Mouse (Mus musculus) mouse embryonic stem cell (cell line): ENCODE data around the gene Comt.

Experiments used
- in situ Hi-C, 2 experiments: fragments of 300-500 bp; cut with MboI; formaldehyde crosslinking; loops; 1 replicate in 1 of 2; 3 replicates in 1 of 2; pipeline ENCODE4 v1.14.3; 2019 to 2020; ENCODE audit warnings: low sequenced_read_pairs in 2 of 2, low pct_unique_long_range_greater_than_20kb in 1 of 2, mixed read lengths in 1 of 2; ENCODE audit not compliant: unreplicated experiment in 1 of 2

Gene Comt

GRCm38 (mm10) chr16:18426802-18427280 is at the start of gene Comt:
Comt (minus strand) TSS chr16:18426852.
- in situ Hi-C loops: no loop called here

DNA sequence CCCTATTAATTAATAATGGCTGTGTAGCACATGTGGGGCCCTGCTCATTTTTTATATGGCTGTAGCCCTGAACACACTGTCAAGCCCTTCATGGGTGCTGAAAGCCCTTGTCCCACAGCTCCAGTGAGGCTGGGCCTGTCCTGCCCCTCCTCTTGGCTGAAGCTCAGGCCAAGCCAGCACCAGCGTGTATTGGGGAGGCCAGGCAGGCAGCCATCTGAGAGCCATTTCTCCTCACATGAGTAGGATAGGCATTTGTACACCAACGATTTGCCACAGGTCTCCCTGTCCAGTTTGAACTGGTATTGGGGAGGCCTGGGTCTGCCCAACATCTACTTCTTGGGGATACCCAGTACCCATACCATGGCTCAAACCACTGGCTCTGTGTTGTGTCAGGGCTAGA is 47.4 kb upstream of the Comt start:
- in situ Hi-C loops: no loop called here

- in situ Hi-C loops: no loop called here
These were observed 46.3 kb upstream of the Comt start for GRCm38 (mm10) chr16:18472976-18473375.

DNA sequence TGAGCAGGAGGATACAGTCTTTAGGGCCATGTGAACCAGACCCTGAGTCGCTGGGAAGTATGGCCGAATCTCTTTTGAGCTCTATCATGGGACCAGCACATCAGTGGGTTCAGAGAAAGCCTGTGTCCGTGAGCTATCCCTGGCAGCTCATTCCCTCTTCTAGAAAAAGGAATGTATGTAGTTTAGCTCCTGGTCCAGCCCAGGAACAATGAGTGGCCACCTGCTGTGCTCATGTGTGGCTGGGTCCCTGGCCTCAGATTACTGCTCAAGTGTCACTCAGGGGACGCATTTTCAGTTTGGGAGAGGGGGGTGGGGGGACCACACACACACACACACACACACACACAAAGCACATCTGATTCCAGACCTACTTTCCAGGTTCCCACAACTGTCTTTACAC is 45.8 kb upstream of the Comt start:
- in situ Hi-C loops: no loop called here

DNA sequence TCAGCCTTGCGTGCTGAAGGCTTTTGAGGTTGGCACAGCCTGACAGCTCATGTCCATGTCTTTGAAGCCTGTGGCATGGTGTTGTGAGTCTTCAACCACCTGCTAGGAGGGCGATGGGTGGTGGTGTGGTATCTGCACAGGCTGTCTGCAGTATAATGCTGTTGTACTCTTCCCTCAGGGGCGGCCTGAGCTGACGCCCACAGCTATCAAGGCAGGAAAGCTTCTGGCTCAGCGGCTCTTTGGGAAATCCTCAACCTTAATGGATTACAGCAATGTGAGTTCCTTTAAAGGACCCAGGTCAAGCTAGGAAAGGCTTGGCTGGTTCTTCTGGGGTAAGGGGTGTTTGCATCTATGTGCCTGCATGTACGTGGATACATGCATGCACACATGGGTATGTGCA is 45.3 kb upstream of the Comt start:
- in situ Hi-C loops: no loop called here

GRCm38 (mm10) chr16:18471381-18471955 is 44.8 kb upstream of the Comt start:
- in situ Hi-C loops: no loop called here

GRCm38 (mm10) chr16:18470829-18471228 is 44.2 kb upstream of the Comt start:
- in situ Hi-C loops: no loop called here

GRCm38 (mm10) chr16:18464271-18464670 is 37.6 kb upstream of the Comt start:
- in situ Hi-C loops: no loop called here

DNA sequence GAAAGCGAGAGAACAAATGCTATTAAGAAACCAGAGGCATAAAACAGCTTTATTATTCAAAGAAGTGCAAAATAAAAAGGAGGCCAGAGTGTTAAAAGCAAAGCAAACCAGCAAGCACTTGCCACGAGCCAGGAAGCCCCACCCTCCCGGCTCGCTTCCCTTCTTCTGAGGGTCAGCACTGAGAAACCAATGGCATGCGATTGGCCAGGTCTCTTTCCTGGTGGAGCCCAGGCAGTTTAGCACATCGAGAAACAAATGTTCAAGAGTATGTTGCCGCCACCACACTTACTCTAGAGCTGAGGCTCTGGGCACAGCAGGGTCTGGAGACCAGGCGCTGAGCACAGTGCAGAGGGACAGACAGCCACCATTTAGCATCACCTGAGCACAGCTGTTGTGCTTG is 35.9 kb upstream of the Comt start:
- in situ Hi-C loops: no loop called here

DNA sequence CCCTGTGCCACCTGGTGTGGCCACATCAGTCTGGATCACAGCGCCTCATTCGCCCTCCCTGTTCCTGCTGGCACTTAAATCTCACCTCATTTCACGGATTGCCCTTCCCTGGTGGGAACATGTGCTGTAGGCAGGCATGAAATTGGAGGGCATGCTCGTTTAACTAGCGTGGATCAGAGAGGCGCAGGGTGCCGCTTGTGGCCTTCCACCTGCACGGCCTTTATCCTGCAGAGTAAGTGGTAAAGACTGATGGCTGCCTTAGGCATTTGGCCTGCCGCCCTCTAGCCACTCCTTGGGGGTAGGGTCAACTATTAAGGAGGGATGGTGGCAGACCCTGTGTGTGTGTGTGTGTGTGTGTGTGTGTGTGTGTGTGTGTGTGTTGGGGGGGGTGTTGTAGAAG is 35.4 kb upstream of the Comt start:
- in situ Hi-C loops: no loop called here

GRCm38 (mm10) chr16:18460826-18461225 is 34.2 kb upstream of the Comt start:
- in situ Hi-C loops: no loop called here

GRCm38 (mm10) chr16:18459955-18460370 is 33.3 kb upstream of the Comt start:
- in situ Hi-C loops: loop anchor here in 1 of 2 experiments (10.0 kb wide), 1 partner anchor 155 kb away; no protein-coding TSS in a partner anchor

GRCm38 (mm10) chr16:18459335-18459954 is 32.8 kb upstream of the Comt start:
- in situ Hi-C loops: loop anchor here in 1 of 2 experiments (10.0 kb wide), 1 partner anchor 155 kb away; no protein-coding TSS in a partner anchor

GRCm38 (mm10) chr16:18458661-18459060 is 32.0 kb upstream of the Comt start:
- in situ Hi-C loops: loop anchor here in 1 of 2 experiments (10.0 kb wide), 1 partner anchor 156 kb away; no protein-coding TSS in a partner anchor

DNA sequence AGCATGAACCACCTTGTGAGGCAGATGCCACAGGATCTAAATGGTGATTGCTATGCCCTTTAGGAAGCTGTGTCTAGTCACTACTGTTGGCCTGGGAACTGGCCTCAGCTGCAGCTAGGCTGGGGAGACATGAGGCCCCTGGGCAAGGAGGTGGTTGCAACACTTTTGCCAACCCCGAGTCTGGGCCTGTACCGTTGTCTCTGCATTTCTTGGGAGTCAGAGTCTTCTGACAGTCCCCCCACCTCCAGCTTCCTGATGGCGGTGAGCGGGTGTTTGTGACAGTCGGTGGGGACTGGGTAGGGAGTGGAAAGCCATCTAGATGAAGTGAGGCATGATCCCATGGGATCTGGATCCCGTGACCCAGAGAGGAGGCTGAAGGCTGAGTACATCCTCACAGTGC is 28.8 kb upstream of the Comt start:
- in situ Hi-C loops: loop anchor here in 1 of 2 experiments (10.0 kb wide), 1 partner anchor 159 kb away; no protein-coding TSS in a partner anchor

- in situ Hi-C loops: loop anchor here (5.0 to 10.0 kb wide), 2 partner anchors 158 to 161 kb away; no protein-coding TSS in a partner anchor
These were observed 27.2 kb upstream of the Comt start for GRCm38 (mm10) chr16:18453846-18454245.

GRCm38 (mm10) chr16:18452361-18452862 is 25.8 kb upstream of the Comt start:
- in situ Hi-C loops: loop anchor here (5.0 to 10.0 kb wide), 2 partner anchors 160 to 162 kb away; no protein-coding TSS in a partner anchor

DNA sequence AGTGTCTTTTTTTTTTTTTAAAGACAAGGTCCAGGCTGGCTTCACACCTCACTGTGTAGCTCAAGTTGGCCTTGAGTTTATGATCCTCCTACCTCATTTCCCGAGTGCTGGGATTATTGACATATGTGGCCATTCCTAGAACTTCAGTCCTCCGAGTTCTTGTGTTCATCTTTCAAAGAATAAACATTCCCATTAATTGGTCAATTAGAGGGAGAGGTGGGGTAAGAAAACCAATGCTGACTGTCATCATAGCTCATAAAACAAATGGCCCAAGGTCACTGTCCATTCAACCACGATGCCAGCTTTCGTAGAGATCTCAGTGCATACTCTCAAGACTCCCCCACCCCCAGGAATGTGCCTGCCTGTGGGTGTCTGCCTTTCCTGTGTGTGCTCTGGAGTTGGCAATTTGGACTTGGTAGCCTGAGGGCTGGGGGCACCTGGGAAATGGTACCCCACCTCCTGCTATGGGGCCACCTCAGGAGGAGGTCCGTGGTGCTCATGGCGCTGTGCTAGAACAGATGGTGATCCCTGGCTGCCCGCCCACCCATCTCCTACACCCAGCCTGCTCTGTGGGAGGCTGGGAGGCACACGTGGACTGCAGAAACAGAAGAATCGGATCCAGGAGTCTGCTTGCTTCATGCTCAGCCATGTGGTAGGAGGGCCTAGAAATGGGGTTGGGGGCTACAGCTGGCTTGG is 25.0 kb upstream of the Comt start:
- in situ Hi-C loops: loop anchor here (5.0 to 10.0 kb wide), 2 partner anchors 161 to 163 kb away; no protein-coding TSS in a partner anchor

- in situ Hi-C loops: no loop called here
These were observed 22.4 kb upstream of the Comt start for GRCm38 (mm10) chr16:18449005-18449404.
